Mouse (Mus musculus): Measurements from ENCODE around the gene Ctf1.

Gene Ctf1

GRCm38 (mm10) chr7:127712461-127713385, at the start of gene Ctf1:
TSS of gene Ctf1 (plus strand) at chr7:127712736.
- TF ChIP-seq POU5F1 (IDR thresholded peaks at IDR 0.05; ENCODE audit: borderline replicate concordance, low read length) (no peak), NANOG (IDR thresholded peaks at IDR 0.05; ENCODE audit: borderline replicate concordance, low read length) (no peak), CTCF (conservative IDR thresholded peaks at IDR 0.05; ENCODE audit: low read length) (no peak)
- Histone ChIP-seq H3K4me3 (replicated peaks; ENCODE audit: low read length) (peak within 1 kb of the TSS; percentile 76), H3K36me3 (ENCODE audit: insufficient read depth, low read length) (0 out of 2 replicates have a peak, but pooled peaks cover 5% of the 10 kb centered on the region), H3K9me3 (ENCODE audit: low read length) (no peaks in the 10 kb centered on the region), H3K4me1 (replicated peaks; ENCODE audit: low read depth, low read length) (peaks cover 61% of the 10 kb centered on the region), H3K27me3 (ENCODE audit: insufficient read depth, low read length) (peaks cover 15% of the 10 kb centered on the region)

- H3K4me3 ChIP-seq (replicated peaks; ENCODE audit: low read length), result no peak overlapping the region
- no peaks in the 10 kb centered on the region for H3K27me3 ChIP-seq (ENCODE audit: insufficient read depth, low read length)
- peaks cover 73% of the 10 kb centered on the region for H3K4me1 ChIP-seq (replicated peaks; ENCODE audit: low read depth, low read length)
- H3K36me3 ChIP-seq (ENCODE audit: insufficient read depth, low read length), result no peaks in the 10 kb centered on the region
- no peaks in the 10 kb centered on the region for H3K9me3 ChIP-seq (ENCODE audit: low read length)
- no peak for TF ChIP-seq CTCF (conservative IDR thresholded peaks at IDR 0.05; ENCODE audit: low read length)
- TF ChIP-seq POU5F1 (IDR thresholded peaks at IDR 0.05; ENCODE audit: borderline replicate concordance, low read length), result no peak
- TF ChIP-seq NANOG (IDR thresholded peaks at IDR 0.05; ENCODE audit: borderline replicate concordance, low read length), result no peak
Observed at GRCm38 (mm10) chr7:127662926-127663325, 49.6 kb upstream of the Ctf1 start.

- H3K36me3 ChIP-seq (ENCODE audit: insufficient read depth, low read length), result no peaks in the 10 kb centered on the region
- no peaks in the 10 kb centered on the region for H3K27me3 ChIP-seq (ENCODE audit: insufficient read depth, low read length)
- H3K9me3 ChIP-seq (ENCODE audit: low read length), result no peaks in the 10 kb centered on the region
- no peak for TF ChIP-seq CTCF (conservative IDR thresholded peaks at IDR 0.05; ENCODE audit: low read length)
- no peak for TF ChIP-seq POU5F1 (IDR thresholded peaks at IDR 0.05; ENCODE audit: borderline replicate concordance, low read length)
- TF ChIP-seq NANOG (IDR thresholded peaks at IDR 0.05; ENCODE audit: borderline replicate concordance, low read length), result no peak
- H3K4me1 ChIP-seq (replicated peaks; ENCODE audit: low read depth, low read length), result peaks cover 65% of the 10 kb centered on the region
- peak overlapping the region; percentile 71 for H3K4me3 ChIP-seq (replicated peaks; ENCODE audit: low read length)
Observed at GRCm38 (mm10) chr7:127666066-127666654, 46.4 kb upstream of the Ctf1 start.

DNA sequence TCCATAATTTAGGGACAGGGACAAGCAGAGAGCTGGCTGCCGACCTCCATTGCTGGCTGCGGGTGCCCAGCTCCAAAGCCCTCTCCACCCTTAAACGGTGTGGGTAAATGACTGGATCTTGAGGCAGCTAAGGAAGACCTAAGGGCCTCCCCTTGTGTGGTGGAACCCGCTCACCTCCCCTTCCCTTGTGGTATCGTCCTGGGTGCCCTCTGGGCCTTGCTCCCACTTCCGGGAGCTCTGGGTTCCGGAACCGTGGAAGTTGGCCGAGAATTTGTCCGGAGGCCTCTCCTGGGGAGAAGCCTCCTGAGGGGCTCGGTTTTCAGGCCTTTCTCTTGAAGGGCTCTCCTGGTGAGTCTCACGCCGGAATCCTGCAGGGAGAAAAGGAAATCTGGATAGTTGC, 45.9 kb upstream of the Ctf1 start:
- Histone ChIP-seq H3K36me3 (ENCODE audit: insufficient read depth, low read length) (no peaks in the 10 kb centered on the region), H3K4me3 (replicated peaks; ENCODE audit: low read length) (peak overlapping the region; percentile 71), H3K27me3 (ENCODE audit: insufficient read depth, low read length) (no peaks in the 10 kb centered on the region), H3K4me1 (replicated peaks; ENCODE audit: low read depth, low read length) (peaks cover 60% of the 10 kb centered on the region), H3K9me3 (ENCODE audit: low read length) (no peaks in the 10 kb centered on the region)
- TF ChIP-seq CTCF (conservative IDR thresholded peaks at IDR 0.05; ENCODE audit: low read length) (no peak), NANOG (IDR thresholded peaks at IDR 0.05; ENCODE audit: borderline replicate concordance, low read length) (no peak), POU5F1 (IDR thresholded peaks at IDR 0.05; ENCODE audit: borderline replicate concordance, low read length) (no peak)

GRCm38 (mm10) chr7:127667171-127667570, 45.4 kb upstream of the Ctf1 start:
- peak overlapping the region; percentile 71 for H3K4me3 ChIP-seq (replicated peaks; ENCODE audit: low read length)
- TF ChIP-seq CTCF (conservative IDR thresholded peaks at IDR 0.05; ENCODE audit: low read length) (no peak), POU5F1 (IDR thresholded peaks at IDR 0.05; ENCODE audit: borderline replicate concordance, low read length) (no peak), NANOG (IDR thresholded peaks at IDR 0.05; ENCODE audit: borderline replicate concordance, low read length) (no peak)
- no peaks in the 10 kb centered on the region for H3K9me3 ChIP-seq (ENCODE audit: low read length)
- no peaks in the 10 kb centered on the region for H3K36me3 ChIP-seq (ENCODE audit: insufficient read depth, low read length)
- peaks cover 55% of the 10 kb centered on the region for H3K4me1 ChIP-seq (replicated peaks; ENCODE audit: low read depth, low read length)
- no peaks in the 10 kb centered on the region for H3K27me3 ChIP-seq (ENCODE audit: insufficient read depth, low read length)

DNA sequence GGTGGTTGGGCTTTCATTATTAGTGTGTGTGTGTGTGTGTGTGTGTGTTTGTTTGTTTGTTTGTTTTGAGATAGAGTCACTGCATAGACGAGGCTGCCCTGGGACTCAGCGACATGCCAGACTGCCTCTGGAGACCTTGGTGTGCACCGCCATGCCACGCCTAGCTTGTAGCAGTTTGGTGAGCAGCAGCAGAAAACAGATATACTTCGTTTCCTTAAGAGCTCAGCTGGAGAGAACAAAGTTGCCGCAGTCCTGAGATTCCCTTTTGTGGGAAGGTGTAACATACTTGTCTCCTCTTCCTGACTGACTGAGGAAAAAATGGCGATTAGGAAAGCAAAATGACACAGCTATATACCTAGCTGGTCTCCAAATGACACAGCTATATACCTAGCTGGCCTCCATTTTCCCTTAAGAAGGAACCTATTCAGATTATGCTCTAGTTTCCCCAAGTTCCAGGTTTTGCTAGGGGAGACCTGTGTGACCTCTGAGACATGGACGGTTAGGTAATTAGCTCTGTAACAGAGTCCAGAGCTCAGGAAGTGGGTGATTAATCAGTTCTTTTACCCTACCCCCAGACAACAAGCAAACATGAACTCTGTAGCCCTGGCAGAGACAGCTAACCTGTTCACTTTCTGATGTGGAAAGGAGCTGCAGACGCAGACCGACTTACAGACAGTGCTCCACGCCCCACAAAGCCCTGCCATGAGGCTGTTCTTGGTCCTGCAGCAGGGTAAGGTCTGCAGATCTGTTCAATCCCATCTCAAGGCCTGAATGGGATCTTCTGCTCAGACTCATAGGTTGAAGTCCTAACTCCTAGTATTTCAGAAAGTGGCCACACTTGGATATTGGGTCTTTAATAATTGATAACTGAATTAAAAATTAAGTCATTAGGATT, 40.4 kb upstream of the Ctf1 start:
- H3K4me1 ChIP-seq (replicated peaks; ENCODE audit: low read depth, low read length), result peaks cover 48% of the 10 kb centered on the region
- H3K9me3 ChIP-seq (ENCODE audit: low read length), result no peaks in the 10 kb centered on the region
- TF ChIP-seq NANOG (IDR thresholded peaks at IDR 0.05; ENCODE audit: borderline replicate concordance, low read length) (no peak), CTCF (conservative IDR thresholded peaks at IDR 0.05; ENCODE audit: low read length) (no peak), POU5F1 (IDR thresholded peaks at IDR 0.05; ENCODE audit: borderline replicate concordance, low read length) (no peak)
- H3K4me3 ChIP-seq (replicated peaks; ENCODE audit: low read length), result no peak overlapping the region
- no peaks in the 10 kb centered on the region for H3K36me3 ChIP-seq (ENCODE audit: insufficient read depth, low read length)
- H3K27me3 ChIP-seq (ENCODE audit: insufficient read depth, low read length), result no peaks in the 10 kb centered on the region

GRCm38 (mm10) chr7:127672776-127673175, 39.8 kb upstream of the Ctf1 start:
- H3K9me3 ChIP-seq (ENCODE audit: low read length), result no peaks in the 10 kb centered on the region
- TF ChIP-seq NANOG (IDR thresholded peaks at IDR 0.05; ENCODE audit: borderline replicate concordance, low read length) (no peak), POU5F1 (IDR thresholded peaks at IDR 0.05; ENCODE audit: borderline replicate concordance, low read length) (no peak), CTCF (conservative IDR thresholded peaks at IDR 0.05; ENCODE audit: low read length) (no peak)
- H3K4me3 ChIP-seq (replicated peaks; ENCODE audit: low read length), result no peak overlapping the region
- H3K27me3 ChIP-seq (ENCODE audit: insufficient read depth, low read length), result no peaks in the 10 kb centered on the region
- H3K36me3 ChIP-seq (ENCODE audit: insufficient read depth, low read length), result no peaks in the 10 kb centered on the region
- peaks cover 41% of the 10 kb centered on the region for H3K4me1 ChIP-seq (replicated peaks; ENCODE audit: low read depth, low read length)

- H3K9me3 ChIP-seq (ENCODE audit: low read length), result no peaks in the 10 kb centered on the region
- H3K36me3 ChIP-seq (ENCODE audit: insufficient read depth, low read length), result no peaks in the 10 kb centered on the region
- H3K4me1 ChIP-seq (replicated peaks; ENCODE audit: low read depth, low read length), result peaks cover 41% of the 10 kb centered on the region
- H3K4me3 ChIP-seq (replicated peaks; ENCODE audit: low read length), result no peak overlapping the region
- H3K27me3 ChIP-seq (ENCODE audit: insufficient read depth, low read length), result no peaks in the 10 kb centered on the region
- TF ChIP-seq NANOG (IDR thresholded peaks at IDR 0.05; ENCODE audit: borderline replicate concordance, low read length) (no peak), CTCF (conservative IDR thresholded peaks at IDR 0.05; ENCODE audit: low read length) (peak; percentile 79), POU5F1 (IDR thresholded peaks at IDR 0.05; ENCODE audit: borderline replicate concordance, low read length) (no peak)
Observed at GRCm38 (mm10) chr7:127674977-127675376, 37.6 kb upstream of the Ctf1 start.

All from E14TG2a.4 (cell line).